Mouse (Mus musculus) left cerebral cortex, postnatal 10 days (tissue): ENCODE results near the gene Fgg. TPM values are rescaled to one million over a fixed set of nuclear protein-coding genes. Genes with fewer than 3 reads are reported as not detected.

ENCODE experiments used
- DNase-seq, 2 experiments: peaks; one replicate each; pipeline ENCODE4 v3.0.0; 2021 to 2022; ENCODE audit warnings: low spot score in 2 of 2, mixed read lengths in 1 of 2; ENCODE audit errors: extremely low spot score in 1 of 2
- intact Hi-C: fragments of 180-260 bp; cut with DNase I; formaldehyde crosslinking; loops from one replicate; pipeline ENCODE4 v1.15.1; 2025
- total RNA-seq, 2 experiments: library from RNA; stranded (reverse); gene quantifications; 2 replicates each; pipeline ENCODE4 v1.2.3; 2021

The Fgg gene
- total RNA-seq, 2 experiments from 2014 or later: not detected

DNA sequence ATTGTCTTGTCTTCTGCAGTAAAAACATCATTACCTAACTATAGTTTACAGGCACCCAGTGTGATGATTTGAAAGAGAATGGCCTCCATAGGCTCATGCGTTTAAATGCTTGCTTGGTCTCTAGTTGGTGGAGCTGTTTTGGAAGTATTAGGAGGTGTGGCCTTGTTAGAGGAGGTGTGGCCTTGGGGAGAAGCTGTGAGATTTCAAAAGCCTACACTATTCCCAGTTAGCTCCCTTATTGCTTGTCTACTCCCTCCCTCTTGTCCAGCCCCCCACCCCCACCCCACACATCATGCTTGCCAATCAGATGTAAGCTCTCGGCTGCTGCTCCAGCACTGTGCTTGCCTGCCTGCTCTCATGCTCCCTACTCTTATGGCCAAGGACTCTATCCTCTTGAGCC, 49.5 kb downstream of the Fgg start:
- no peak for DNase-seq
- intact Hi-C loops: loop anchor here (5.0 kb wide), 1 partner anchor 675 kb away; no protein-coding TSS in a partner anchor

Other genes with a start within 250 kb of the Fgg start
- gene Rbm46, start 131.2 kb upstream of the Fgg start, total RNA-seq: under 1 TPM; 0.55 to 0.69 TPM
- under 1 TPM; 0.12 to 0.24 TPM for gene Lrat, start 103.8 kb upstream of the Fgg start, total RNA-seq
- not detected for gene Fga, start 18.4 kb downstream of the Fgg start, total RNA-seq
- gene Fgb, start 42.1 kb downstream of the Fgg start, total RNA-seq: not detected
- 10 to 100 TPM; 40.0 to 40.6 TPM for gene Plrg1, start 47.8 kb downstream of the Fgg start, total RNA-seq
- gene Dchs2, start 120.2 kb downstream of the Fgg start, total RNA-seq: 1 to 10 TPM; 4.2 to 5.1 TPM